Mouse (Mus musculus) midbrain, embryonic 15.5 days (tissue): ENCODE measurements around the gene Msi2. TPM values are rescaled to one million over a fixed set of nuclear protein-coding genes. Genes with fewer than 3 reads are reported as not detected.
A peak's percentile ranks its signal among the peaks of the same experiment; 100 is the strongest.

ENCODE experiments used
- ATAC-seq: fragments of 200-750 bp; cut with Nextera tagmentation; replicated peaks from 2 replicates; pipeline ENCODE4 v1.8.0; 2017; ENCODE audit warnings: moderate TSS enrichment
- H3K27ac ChIP-seq: fragments of 300-500 bp; sonication (generic); 2 replicates; pipeline ENCODE4 v1.5.1; 2015; ENCODE audit warnings: mild to moderate bottlenecking, inconsistent platforms
- H3K27me3 ChIP-seq: fragments of 300-500 bp; sonication (generic); replicated peaks from 2 replicates; pipeline ENCODE4 v1.6.1; 2015; ENCODE audit warnings: inconsistent platforms
- H3K36me3 ChIP-seq: fragments of 300-500 bp; sonication (generic); replicated peaks from 2 replicates; pipeline ENCODE4 v1.6.1; 2015; ENCODE audit warnings: inconsistent platforms
- H3K4me1 ChIP-seq: fragments of 300-500 bp; sonication (generic); 2 replicates; pipeline ENCODE4 v1.6.1; 2015; ENCODE audit warnings: inconsistent platforms
- H3K4me2 ChIP-seq: fragments of 300-500 bp; sonication (generic); 2 replicates; pipeline ENCODE4 v1.6.1; 2015; ENCODE audit warnings: inconsistent platforms, mild to moderate bottlenecking, moderate library complexity
- H3K4me3 ChIP-seq: fragments of 300-500 bp; sonication (generic); 2 replicates; pipeline ENCODE4 v1.5.1; 2015; ENCODE audit warnings: mild to moderate bottlenecking, inconsistent platforms
- H3K9ac ChIP-seq: fragments of 300-500 bp; sonication (generic); 2 replicates; pipeline ENCODE4 v1.6.1; 2015; ENCODE audit warnings: mild to moderate bottlenecking, inconsistent platforms
- H3K9me3 ChIP-seq: fragments of 300-500 bp; sonication (generic); 2 replicates; pipeline ENCODE4 v1.6.1; 2016; ENCODE audit warnings: inconsistent platforms
- WGBS: fragments of 180-500 bp; shearing (Covaris S2); methylation state at CpG from one replicate; pipeline ENCODE4 v1.1.7; 2015; ENCODE audit warnings: mixed read lengths; 5-methylcytosine and 5-hydroxymethylcytosine counted together
- polyA plus RNA-seq: library from polyadenylated mRNA; unstranded; fragments of >200 nt; fragmentation: Nextera tagmentation; extraction: Ambion mirVana; gene quantifications from 2 replicates; pipeline ENCODE4 v1.2.1, GENCODE M21; 2015

Msi2 gene
- polyA plus RNA-seq, 1 experiment from 2014 or later: 33.6 TPM

DNA sequence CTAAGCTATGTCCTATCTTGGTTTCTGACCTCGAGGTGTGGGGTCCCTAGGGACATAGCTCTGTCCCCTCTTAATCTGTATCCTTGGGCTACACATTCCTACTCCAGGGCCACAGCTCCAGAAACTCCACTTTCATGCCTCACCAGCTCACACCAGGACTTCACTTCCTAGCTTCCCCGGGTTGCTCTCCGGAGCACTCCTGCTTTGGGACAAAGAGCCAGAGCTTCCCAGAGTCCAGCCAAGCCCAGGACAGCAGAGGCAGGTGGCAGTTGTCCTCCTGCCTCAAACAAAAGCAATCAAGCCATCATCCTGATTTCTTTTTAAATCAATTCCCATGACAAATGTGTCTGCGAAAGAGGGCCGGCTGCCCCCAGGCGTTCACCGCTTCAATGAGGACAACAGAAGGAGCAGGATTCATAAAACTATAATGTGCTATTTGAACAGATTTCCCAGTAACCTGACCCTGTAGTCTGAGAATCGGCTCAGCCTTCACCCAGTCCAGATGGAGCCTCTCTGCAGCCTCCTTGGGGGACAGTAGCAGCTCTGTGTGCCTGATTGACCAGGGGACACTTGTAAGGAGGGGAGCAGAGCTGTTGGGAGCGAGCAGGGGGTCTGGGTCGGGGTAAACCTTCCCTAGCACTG is 409.1 kb downstream of the Msi2 start:
- Histone ChIP-seq H3K9ac (no peak overlapping the region), H3K4me2 (no peak overlapping the region), H3K36me3 (no peaks in the 10 kb centered on the region), H3K27ac (no peak overlapping the region), H3K4me1 (peaks cover 29% of the 10 kb centered on the region), H3K27me3 (no peaks in the 10 kb centered on the region), H3K4me3 (no peak overlapping the region), H3K9me3 (no peaks in the 10 kb centered on the region)
- peak; percentile 39; the same call in 1 of the 2 replicates for ATAC-seq
- WGBS: 20% methylated on average over 10 of the region's 10 CpGs

- no peaks in the 10 kb centered on the region for H3K36me3 ChIP-seq
- no peak overlapping the region for H3K4me3 ChIP-seq
- H3K9ac ChIP-seq: no peak overlapping the region
- peaks cover 28% of the 10 kb centered on the region for H3K4me1 ChIP-seq
- ATAC-seq: no peak
- H3K27ac ChIP-seq: no peak overlapping the region
- H3K27me3 ChIP-seq: no peaks in the 10 kb centered on the region
- WGBS: 81% methylated on average over 14 of the region's 14 CpGs
- no peaks in the 10 kb centered on the region for H3K9me3 ChIP-seq
- no peak overlapping the region for H3K4me2 ChIP-seq
Observed at GRCm38 (mm10) chr11:88307616-88308543, 410.4 kb downstream of the Msi2 start.

GRCm38 (mm10) chr11:88305759-88306158 is 412.6 kb downstream of the Msi2 start:
- H3K4me3 ChIP-seq: no peak overlapping the region
- 91% methylated on average over 6 of the region's 6 CpGs for WGBS
- no peak for ATAC-seq
- H3K9ac ChIP-seq: no peak overlapping the region
- H3K4me2 ChIP-seq: no peak overlapping the region
- H3K27me3 ChIP-seq: no peaks in the 10 kb centered on the region
- H3K27ac ChIP-seq: no peak overlapping the region
- no peaks in the 10 kb centered on the region for H3K9me3 ChIP-seq
- H3K36me3 ChIP-seq: no peaks in the 10 kb centered on the region
- peaks cover 38% of the 10 kb centered on the region for H3K4me1 ChIP-seq

DNA sequence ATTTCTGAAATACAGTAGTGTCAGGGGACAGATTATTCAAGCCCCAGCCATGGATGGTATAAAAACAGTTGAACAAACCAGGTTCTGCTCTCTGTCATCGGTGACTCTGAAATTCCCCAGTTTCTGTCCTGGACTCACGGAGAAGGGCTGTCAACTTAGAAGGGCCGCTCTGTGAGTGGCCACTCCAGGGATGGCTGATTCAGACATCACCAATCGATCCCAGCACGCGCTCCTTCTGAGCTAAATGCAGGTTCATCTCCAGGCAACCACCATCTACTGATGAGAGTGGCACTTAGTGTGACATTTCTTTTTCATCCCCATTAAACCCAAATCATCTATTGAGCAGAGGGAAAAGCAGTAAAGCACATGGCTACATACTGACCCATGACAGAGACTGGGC is 416.7 kb downstream of the Msi2 start:
- Histone ChIP-seq H3K4me1 (peaks cover 19% of the 10 kb centered on the region), H3K4me2 (0 out of 2 replicates have a peak overlapping the region, but pooled peaks have one; percentile 10), H3K9me3 (no peaks in the 10 kb centered on the region), H3K9ac (no peak overlapping the region), H3K27ac (no peak overlapping the region), H3K36me3 (no peaks in the 10 kb centered on the region), H3K27me3 (no peaks in the 10 kb centered on the region), H3K4me3 (no peak overlapping the region)
- WGBS: 41% methylated on average over 6 of the region's 6 CpGs
- ATAC-seq: no peak

DNA sequence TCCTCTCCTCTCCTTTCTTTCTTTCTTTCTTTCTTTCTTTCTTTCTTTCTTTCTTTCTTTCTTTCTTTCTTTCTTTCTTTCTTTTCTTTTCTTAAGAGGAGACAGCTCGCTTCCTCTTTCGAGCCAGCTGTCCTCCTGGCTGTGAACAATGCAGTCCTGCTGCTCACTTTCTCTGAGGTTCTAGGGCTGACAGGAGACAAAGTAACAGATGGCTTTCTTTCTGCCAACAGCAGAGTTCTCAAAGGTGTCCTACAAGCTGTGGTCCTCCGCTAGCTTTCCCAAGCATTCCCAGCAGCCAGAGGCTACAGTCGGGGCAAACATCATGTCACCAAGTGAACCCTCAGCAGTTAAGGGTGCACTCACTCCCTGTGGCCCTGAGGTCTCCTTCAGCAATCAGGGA is 419.0 kb downstream of the Msi2 start:
- whole genome bisulfite sequencing: 54% methylated on average over 4 of the region's 4 CpGs
- H3K4me2 ChIP-seq: no peak overlapping the region
- no peaks in the 10 kb centered on the region for H3K36me3 ChIP-seq
- H3K4me3 ChIP-seq: no peak overlapping the region
- no peak overlapping the region for H3K9ac ChIP-seq
- H3K4me1 ChIP-seq: peaks cover 16% of the 10 kb centered on the region
- no peak for ATAC-seq
- H3K27me3 ChIP-seq: no peaks in the 10 kb centered on the region
- no peaks in the 10 kb centered on the region for H3K9me3 ChIP-seq
- H3K27ac ChIP-seq: no peak overlapping the region

GRCm38 (mm10) chr11:88297526-88297925 is 420.8 kb downstream of the Msi2 start:
- H3K4me3 ChIP-seq: no peak overlapping the region
- no peaks in the 10 kb centered on the region for H3K9me3 ChIP-seq
- H3K27me3 ChIP-seq: no peaks in the 10 kb centered on the region
- H3K27ac ChIP-seq: no peak overlapping the region
- whole genome bisulfite sequencing: 54% methylated on average over 4 of the region's 4 CpGs
- ATAC-seq: no peak
- H3K36me3 ChIP-seq: no peaks in the 10 kb centered on the region
- H3K4me2 ChIP-seq: no peak overlapping the region
- peaks cover 12% of the 10 kb centered on the region for H3K4me1 ChIP-seq
- H3K9ac ChIP-seq: no peak overlapping the region

DNA sequence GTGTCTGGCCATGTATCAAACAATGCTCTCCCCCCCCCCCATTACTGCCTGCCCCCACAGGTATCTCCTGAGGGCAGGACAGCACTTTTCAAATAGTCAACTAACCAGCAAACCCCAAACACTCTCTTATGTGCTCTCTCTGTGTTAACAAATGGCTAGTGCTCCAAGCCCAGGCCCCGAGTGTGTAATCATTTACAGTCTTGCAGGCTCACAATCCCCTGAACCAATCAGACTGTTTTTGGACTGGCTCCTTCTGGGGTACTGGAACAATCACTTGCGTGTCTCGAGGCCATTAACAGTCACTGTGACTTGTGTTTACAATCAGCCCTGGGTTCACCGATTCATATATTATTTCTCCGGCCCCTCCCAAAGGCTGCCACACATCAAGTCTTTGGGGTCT is 423.0 kb downstream of the Msi2 start:
- Histone ChIP-seq H3K4me2 (no peak overlapping the region), H3K4me3 (no peak overlapping the region), H3K27ac (no peak overlapping the region), H3K9me3 (no peaks in the 10 kb centered on the region), H3K36me3 (no peaks in the 10 kb centered on the region), H3K27me3 (no peaks in the 10 kb centered on the region), H3K4me1 (no peaks in the 10 kb centered on the region; the same call in 1 of the 2 replicates), H3K9ac (no peak overlapping the region)
- ATAC-seq: no peak
- 66% methylated on average over 5 of the region's 5 CpGs for WGBS

GRCm38 (mm10) chr11:88294394-88294710 is 424.0 kb downstream of the Msi2 start:
- Histone ChIP-seq H3K27me3 (no peaks in the 10 kb centered on the region), H3K27ac (no peak overlapping the region), H3K36me3 (no peaks in the 10 kb centered on the region), H3K9ac (no peak overlapping the region), H3K9me3 (no peaks in the 10 kb centered on the region), H3K4me1 (peaks cover under 1% of the 10 kb centered on the region; the same call in 1 of the 2 replicates), H3K4me3 (peak overlapping the region; percentile 9; the same call in 1 of the 2 replicates), H3K4me2 (peak overlapping the region; percentile 34)
- ATAC-seq: no peak
- 28% methylated on average over 17 of the region's 17 CpGs for WGBS

- 32% methylated on average over 20 of the region's 20 CpGs for WGBS
Observed at GRCm38 (mm10) chr11:88293631-88294393, 424.5 kb downstream of the Msi2 start, which contains the start of gene Ccdc182. Ccdc182 (plus strand) TSS chr11:88294058.

GRCm38 (mm10) chr11:88291688-88292087 is 426.6 kb downstream of the Msi2 start:
- Histone ChIP-seq H3K4me1 (peaks cover 12% of the 10 kb centered on the region), H3K9me3 (no peaks in the 10 kb centered on the region), H3K4me3 (no peak overlapping the region), H3K27ac (no peak overlapping the region), H3K36me3 (no peaks in the 10 kb centered on the region), H3K27me3 (no peaks in the 10 kb centered on the region), H3K4me2 (no peak overlapping the region), H3K9ac (no peak overlapping the region)
- WGBS: 30% methylated on average over 4 of the region's 4 CpGs
- no peak for ATAC-seq

More at GRCm38 (mm10) chr11:88293631-88294393, 424.5 kb downstream of the Msi2 start, which contains the start of gene Ccdc182:
- Histone ChIP-seq H3K36me3 (no peaks in the 10 kb centered on the region), H3K27me3 (no peaks in the 10 kb centered on the region), H3K27ac (no peak within 1 kb of the TSS), H3K9ac (no peak within 1 kb of the TSS), H3K4me1 (peaks cover 6% of the 10 kb centered on the region), H3K9me3 (no peaks in the 10 kb centered on the region), H3K4me2 (peak within 1 kb of the TSS; percentile 34), H3K4me3 (peak within 1 kb of the TSS; percentile 9; the same call in 1 of the 2 replicates)
- no peak for ATAC-seq

DNA sequence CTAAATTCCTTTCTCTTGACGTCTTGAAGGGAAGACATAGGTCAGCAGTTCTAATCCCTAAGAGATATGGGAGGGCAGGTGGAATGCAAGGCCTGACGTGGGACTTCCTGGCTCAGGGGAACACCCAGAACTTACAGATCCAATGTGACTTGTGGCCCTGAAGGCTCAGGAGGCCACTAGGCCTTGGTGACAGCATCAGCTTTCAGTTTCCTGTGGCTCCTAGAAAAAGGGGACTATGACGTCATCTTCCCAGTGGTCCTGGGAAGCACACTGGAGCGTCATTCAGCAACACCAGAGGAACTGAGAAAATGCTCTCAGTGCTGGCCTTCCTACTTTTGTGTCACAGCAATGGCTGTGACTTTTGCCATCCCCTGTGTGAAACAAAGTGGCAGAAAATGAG is 427.1 kb downstream of the Msi2 start:
- 71% methylated on average over 4 of the region's 4 CpGs for WGBS
- Histone ChIP-seq H3K4me1 (peaks cover 12% of the 10 kb centered on the region), H3K4me2 (no peak overlapping the region), H3K9ac (no peak overlapping the region), H3K27ac (no peak overlapping the region), H3K36me3 (no peaks in the 10 kb centered on the region), H3K27me3 (no peaks in the 10 kb centered on the region), H3K4me3 (no peak overlapping the region), H3K9me3 (no peaks in the 10 kb centered on the region)
- ATAC-seq: no peak
